Mouse (Mus musculus): ENCODE data around the gene Baiap2.

DNA sequence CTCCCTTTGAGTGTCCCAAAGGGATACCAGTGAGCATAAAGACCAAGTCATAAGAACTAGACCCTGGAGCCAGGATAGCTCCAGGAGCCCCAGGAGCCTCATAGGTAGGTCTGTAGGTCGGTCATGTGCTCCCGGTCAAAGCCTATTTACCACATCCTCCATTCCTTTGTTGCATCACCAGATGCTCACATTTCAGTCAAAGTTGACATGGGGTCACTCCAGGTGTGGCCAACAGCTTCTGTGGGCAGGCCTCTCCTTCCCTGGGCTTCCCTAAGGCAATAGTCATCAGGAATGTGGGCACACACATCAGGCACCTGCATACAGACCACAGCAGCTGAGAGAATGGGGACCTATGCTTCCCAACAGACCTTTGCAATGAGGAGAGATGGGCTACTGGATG lies 25.3 kb downstream of the Baiap2 start:
- TF ChIP-seq POLR2A (IDR thresholded peaks at IDR 0.05; ENCODE audit: control insufficient read depth, low read depth, low read length) (no peak), CTCF (IDR thresholded peaks at IDR 0.05; ENCODE audit: control insufficient read depth, insufficient read depth, insufficient replicate concordance, low read depth, low read length) (no peak)

Measured in testis, adult 2 months (tissue).